Mouse (Mus musculus) hindlimb bud, embryonic 11.5 days (tissue): ENCODE measurements at regions not wholly inside any gene's neighbourhood (a gene's known extent, or its start where the extent isn't known, plus 50 kb on each side); places are given as distances from the start of the nearest gene placed in this dataset.

ENCODE experiments used
- DNase-seq: peaks from one replicate; pipeline ENCODE4 v3.0.0-alpha.2; 2012; ENCODE audit warnings: low read depth, low spot score; ENCODE audit errors: extremely low spot score

DNA sequence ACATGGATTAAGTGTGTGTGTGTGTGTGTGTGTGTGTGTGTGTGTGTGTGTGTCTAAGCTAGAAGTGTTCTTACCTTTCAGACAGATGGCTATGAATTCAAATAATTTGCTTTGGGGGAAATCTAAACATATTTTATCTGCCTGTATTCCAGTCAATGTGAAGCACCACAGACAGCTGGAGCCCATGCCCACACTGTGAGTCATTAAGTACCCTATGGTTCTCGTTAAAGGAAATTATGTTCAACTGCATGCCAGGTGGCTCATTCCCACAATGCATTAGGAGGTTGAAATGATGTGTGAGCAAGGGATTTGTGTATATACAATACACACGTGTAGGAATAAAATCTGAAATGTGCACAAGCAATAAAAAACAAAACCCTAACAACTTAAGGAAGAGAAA, 473.5 kb downstream of the Fat4 start:
- DNase-seq, result peak; percentile 42

DNA sequence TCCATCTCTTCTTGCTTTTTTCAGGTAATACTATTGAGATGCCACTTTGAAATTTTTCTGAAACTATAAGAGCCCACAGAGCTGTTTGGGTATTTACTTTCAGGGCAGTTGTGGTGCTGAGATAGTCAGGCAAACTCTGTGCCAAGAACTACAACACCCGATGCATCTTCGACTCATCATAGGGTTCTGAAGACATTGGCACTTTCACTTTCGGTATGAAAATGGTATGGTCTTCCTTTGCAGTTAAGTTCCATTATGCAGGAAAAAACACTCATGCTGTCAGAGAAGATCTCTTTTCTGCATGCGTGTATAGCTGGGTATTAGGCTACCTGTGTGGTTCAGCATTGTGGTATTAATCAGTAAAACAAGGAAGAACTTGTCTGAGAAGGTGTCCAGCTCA, 484.2 kb downstream of the Fat4 start:
- no peak for DNase-seq

DNA sequence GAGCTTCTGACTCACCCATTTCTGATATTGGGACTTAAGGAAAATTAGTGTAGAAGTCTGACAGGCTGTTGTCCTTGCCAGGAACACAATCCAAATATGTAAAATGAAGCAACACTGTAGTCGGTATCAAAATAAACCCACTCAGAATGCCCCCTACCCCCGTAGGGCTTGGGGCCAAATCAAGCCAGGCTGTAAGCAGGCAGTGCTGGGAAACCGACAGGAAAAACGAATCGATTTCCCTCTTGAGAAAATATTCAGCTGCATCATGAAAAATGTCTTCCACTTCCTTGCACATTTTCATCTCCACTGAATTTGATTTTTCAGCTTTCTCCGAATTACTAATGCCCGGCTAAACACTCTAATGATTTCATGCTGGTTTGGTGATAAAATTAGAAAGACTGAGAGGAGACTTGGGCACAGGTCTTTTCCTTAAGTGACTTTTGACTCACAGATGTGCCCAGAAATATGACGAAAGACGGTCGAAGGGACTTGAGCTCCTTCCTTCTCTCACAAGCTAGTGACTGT, 485.7 kb downstream of the Fat4 start:
- no peak for DNase-seq

DNA sequence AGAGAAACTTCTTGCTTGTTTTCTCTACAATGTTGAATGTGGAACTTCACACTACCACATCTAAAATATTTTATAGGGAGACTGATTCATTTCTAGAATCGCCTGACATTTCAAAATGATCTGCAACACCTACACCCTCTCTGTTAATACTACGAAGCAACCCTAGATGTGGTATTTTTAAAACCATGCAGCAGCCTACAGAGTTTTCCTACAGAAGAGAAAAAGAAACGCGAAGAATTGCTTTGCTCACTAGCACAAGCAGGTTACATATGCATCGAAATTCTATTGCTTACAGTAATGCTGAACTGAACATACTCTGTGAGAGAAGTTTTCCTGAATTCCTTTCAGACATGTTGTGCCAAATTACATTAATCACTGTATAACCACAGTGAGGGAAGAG, 488.7 kb downstream of the Fat4 start:
- DNase-seq, result no peak

DNA sequence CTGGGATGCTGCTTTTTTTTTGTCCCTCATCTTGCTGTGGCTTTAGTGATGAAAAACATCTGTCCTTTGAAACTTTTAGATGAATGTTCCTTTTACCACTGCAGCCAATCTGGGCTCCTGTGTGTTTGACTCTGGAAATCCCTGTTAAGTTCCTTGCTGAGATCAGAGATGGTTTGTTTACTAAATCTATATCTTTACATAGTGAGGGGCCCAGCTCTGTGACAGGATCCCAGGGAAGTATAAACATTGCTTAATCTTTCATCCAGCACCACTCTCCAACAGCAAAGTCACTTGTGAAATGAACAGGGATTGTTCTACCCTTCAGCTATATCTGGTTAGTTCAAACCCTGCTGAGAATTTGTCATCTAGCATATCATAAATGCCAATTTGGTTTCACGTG, 501.8 kb downstream of the Fat4 start:
- DNase-seq, result no peak

DNA sequence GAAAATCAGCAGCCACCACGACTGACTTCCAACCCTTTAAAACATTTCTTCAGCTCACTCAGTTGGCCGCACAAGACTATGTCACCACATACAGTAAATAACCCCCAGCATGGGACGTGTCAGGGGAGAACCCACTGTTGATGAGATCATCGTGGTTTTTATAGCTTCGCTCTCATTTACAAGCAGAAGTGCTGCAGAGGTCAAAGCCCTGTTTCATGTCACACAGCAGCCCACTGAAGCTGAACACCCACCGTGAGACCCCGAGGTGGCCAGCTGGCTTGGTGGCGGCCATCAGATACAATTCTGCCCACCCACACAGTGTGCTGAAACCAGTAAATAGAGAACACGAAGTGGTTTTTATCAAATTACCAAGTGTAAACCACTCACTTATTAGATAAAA, 503.7 kb downstream of the Fat4 start:
- no peak for DNase-seq

DNA sequence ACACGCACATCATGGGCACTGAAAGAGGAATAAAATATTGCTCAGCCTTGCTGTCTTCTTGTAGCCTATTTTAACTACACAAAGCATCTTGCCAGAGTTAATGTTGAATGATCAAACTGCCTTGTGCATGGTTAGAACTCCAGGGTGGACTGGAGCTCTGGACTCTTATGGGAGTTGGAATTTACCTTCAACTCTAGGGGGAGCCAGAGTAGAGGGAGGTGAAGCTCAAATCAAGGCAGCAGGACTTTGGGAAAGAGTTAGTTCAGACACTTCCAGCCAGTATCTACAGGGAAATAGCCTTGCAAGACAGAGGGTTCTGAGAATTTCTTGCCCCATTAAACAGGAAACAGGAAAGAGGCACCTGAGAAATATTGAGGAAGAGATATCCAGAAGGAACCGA, 505.3 kb downstream of the Fat4 start:
- no peak for DNase-seq

DNA sequence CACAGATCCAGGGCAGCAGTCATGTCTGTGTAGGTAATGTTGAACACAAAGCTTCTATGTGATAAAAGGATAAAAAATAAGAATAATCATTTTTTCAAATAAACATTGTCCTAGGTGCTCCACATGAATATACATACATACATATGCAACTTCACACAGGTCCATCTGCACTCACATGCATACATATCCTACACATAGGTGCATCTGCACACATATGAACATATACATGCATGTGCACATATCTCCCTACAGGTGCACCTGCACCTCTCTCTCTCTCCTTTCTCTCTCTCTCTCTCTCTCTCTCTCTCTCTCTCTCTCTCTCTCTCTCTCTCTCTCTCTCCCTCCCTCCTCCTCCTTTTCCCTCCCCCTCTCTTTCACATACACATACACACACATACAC, 509.9 kb downstream of the Fat4 start:
- DNase-seq, result no peak

DNA sequence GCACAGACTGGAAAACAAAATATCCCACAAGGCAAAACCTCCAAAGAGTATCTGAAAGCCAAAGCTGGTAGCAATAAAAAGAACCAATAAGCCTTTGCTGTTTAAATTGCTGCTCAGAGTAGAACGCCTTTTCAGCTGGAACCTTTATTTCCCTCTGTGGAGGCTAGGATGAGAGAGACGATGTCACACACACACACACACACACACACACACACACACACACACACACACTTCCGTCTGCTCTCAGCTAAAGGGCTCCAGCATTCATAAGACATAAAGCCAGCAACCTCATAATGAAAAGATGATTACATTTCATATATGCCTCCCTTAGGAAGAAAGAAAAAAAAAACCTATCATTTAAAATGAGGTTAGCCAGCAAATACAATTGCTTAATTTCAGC, 510.5 kb downstream of the Fat4 start:
- DNase-seq, result no peak

DNA sequence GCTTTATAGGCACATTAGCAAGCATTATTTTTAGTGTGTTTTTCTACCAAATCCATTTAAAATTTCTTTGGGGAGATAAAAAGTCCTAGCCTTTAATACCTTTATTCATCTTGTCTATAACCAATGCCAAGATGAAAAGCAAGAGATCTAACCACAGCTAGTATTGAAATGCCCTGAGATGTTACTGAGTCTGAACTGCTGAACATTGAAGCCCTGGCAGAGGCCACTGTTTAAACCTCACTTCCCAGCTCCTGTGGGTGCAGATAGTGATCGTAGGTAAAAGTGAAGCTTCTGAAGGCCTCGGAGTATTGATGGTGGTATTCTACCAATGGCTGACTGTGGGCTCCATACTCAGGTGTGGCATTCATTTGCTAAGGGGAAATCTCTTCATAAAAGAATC, 510.9 kb downstream of the Fat4 start:
- no peak for DNase-seq

DNA sequence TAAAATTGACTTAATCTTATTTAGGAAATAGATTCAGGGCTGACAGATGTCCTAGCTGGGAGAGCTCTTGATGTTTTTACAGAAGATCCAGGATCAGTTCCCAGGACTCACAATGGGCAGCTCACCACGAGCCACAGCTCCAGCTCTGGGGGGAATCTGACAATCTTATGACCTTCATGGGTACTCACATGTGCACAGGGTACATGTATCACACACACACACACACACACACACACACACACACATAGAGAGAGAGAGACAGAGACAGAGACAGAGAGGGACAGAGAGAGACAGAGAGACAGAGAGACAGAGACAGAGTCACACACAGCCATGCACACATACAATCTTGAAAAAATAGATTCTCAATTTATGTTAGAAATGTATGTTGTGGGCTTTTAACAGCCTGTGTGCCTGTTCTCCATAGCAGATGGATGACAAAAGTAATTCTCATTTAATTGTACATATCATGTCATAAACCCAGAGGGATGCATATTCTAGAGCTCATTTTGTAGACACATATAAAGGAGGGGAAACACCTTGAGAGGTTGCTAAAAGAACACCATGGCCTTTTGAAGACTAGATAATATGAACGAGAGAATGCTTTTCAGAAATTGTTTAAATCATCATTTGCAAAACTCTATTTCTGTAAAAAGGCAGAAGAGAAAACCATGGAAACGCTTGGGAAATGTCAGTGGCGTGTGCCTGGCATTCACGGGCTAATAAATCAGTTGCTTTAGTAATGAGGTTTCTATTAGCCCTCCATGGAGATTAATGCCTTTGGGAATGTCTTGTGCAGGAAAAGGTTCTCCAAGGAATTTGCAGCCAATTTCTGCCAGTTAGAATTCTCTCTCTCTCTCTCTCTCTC, 538.3 kb downstream of the Fat4 start:
- DNase-seq, result peak; percentile 30

DNA sequence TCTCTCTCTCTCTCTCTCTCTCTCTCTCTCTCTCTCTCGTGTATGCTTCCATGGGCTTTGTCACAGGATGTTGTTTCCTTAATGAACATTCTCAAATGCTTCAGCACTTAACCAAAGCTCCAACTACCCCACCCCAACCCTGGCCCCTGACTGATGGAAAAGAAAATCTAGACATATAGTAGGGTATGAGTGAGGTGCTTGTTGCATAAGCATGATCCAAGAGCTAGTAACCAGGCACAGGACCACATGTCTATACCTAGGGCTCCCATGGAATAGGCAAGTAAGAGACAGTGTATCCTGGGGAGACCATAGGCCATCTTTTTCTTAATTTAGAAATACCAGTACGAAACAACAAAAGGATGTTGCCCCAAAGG, 538.9 kb downstream of the Fat4 start:
- DNase-seq, result no peak

DNA sequence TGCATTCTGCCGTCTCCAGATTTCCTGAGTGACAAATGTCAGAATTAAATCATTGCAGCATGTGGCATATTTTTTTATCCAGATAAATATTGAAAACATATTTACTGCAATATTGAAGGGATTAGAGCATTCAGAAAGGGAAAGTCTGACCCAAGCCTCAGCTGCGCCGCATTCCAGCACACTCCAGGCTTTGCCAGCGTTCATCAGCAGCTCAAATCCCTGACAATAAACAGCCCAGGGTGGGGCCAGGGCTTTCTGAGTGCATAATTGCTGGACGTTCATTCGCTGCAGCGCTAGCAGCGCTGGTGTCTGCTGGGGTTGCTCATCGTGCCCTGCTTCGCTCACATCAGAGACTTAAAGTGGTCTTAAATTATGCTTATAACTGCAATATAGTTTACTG, 556.6 kb downstream of the Fat4 start:
- DNase-seq, result peak; percentile 20

DNA sequence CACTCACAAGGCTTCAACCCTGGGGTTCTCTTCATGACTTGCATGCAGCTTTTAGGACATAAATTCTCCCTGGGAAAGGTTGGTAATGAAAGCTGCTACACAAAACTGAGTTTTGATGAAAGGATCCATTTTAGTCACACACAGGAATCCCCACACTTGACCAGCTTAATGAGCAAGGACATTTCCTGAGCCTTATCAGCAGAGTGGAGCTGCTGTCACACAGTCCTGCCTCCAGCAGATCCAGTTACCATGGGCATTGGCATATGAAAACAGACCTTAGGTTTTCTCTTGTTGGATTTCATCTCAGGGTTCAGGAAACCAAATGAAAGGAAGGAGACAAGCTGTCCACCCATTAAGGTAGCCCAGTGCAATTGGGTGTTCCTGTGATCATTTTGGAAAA, 568.9 kb downstream of the Fat4 start:
- DNase-seq, result no peak

DNA sequence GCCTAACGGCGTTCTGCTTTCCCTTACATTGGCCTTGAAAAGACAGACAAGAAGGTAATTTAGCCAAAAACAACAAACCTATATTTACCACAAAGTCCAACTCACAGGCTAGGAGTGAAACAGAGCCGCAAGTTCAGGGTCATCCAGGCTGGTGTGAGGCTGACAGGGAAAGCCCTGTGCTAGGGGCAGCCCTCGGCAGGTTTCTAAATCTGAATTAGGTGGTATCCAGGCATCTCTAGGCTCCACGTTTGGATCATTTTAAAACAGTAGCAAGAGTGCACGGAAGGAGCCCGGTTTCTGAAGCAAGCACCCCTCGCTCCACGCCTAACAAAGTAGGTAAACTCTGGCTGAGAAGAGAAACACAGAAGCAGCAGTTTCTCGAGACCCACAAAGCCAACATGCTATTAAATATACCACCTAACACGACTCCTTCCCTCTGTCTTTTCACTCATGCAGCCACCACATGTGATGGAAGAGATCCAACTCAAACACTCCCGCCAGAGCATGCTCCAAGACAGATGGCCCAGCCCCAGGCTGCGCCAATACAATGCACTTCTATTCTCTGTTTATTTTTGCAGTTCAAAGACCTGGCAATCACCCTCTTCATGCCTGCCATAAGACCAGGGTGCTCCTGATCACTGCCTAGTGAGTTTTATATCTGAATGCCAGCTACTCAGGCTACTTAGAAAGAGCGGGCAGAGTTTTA, 573.6 kb downstream of the Fat4 start:
- DNase-seq, result no peak

DNA sequence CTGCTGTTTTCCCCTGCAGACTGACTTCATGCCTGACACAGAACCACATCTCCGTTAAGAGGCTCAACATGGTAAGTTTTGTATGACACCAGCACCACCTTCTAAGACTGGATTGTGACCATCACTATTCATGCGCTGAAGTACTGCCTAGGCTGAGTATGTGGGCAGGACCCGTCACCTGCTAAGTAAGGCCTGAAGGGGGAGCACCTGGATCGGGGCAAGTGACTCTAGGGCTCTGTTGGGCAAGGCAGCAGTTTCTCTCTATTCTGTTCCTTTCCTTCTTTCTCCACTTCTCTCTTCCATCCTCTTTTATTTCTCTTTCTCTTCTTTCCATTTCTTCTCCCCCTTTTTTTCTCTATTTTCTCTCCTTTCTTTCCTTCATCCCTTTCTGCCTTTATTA, 574.8 kb downstream of the Fat4 start:
- DNase-seq, result no peak

DNA sequence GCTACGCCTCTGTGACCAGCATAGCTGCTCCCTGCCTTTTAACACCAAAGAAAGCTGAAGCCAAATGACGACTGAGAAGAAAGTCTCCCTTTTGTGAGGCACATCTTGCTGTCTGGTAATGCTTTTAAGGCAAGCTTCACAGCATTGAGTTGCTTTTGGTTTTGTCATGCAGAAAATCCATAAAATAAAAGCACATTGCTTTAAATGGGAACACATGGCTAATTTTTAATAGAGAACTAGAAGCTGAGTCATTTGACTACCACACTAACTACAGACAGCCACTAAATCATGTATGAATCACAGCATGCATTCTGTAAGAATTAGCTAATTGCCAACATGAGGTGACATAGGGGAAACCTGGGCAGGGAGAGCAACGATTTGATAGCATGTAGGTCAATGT, 579.1 kb downstream of the Fat4 start:
- no peak for DNase-seq

DNA sequence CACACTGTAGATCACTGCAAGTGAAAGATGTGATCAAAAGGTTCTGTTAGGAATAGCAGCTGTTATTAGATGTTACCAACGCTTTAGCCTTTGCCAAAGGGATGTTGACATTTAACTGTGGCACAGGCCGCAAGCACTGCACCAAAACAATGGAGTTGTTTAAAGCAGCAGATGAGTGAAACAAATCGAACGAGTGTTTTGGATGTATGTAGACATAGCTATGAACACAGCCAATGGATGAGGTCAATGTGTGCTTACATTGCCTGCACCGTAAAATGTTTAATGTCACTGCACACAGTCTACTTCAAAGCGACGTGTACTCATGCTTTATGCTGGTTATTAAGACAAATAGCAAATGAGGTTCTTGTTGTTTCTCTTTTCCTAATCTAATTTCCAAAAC, 602.7 kb downstream of the Fat4 start:
- DNase-seq, result no peak

DNA sequence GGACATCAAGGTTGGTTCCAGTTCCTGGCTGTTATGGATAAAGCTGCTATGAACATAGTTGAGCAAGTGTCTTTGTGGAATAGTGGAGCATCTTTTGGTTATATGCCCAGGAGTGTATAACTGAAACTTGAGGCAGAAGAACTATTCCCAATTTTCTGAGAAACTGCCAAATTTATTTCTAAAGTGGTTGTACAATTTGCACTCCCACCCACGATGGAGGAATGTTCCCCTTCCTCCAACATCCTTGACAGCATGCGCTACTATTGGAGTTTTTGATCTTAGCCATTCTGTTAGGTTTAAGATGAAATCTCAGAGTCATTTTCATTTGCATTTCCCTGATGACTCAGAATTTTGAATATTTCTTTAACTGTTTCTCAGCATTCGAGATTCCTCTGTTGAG, 607.6 kb downstream of the Fat4 start:
- DNase-seq, result no peak

DNA sequence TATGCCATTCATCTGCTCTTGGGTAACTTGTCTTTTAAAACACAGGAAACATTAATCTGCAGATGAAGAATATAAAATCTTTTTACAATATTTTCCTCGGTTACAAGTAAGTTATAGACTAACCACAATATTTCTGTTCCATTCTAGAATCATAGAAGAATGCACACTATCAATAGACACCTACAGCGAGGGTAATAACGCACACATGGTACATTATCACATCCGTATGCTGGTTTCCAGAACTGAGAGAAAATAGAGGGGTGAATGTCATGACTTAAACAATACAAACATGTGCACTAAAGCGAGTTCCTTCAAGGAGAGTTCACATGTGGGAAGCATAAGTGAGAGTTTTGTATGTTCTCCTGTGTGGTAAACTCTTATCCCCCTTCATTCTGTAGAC, 641.3 kb downstream of the Fat4 start:
- DNase-seq, result no peak

DNA sequence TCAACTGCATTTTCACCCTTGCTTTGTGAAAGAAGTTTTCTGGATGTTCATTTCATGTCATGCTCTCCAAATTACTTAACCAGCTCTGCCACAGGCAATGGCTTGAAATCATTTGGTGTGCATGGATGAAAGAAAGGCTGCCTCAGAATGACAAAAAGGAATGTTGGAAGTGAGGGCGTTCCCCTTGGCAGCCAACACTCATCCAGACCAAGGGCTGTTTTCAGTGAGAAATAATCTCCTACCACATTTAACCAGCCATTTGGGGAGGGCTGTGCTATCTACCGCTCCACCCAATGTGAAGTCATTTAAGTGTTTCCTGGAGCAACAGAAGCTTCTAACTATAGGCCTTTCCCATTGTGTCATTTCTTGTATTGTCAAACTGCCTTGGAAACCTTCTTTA, 650.8 kb downstream of the Fat4 start:
- no peak for DNase-seq

DNA sequence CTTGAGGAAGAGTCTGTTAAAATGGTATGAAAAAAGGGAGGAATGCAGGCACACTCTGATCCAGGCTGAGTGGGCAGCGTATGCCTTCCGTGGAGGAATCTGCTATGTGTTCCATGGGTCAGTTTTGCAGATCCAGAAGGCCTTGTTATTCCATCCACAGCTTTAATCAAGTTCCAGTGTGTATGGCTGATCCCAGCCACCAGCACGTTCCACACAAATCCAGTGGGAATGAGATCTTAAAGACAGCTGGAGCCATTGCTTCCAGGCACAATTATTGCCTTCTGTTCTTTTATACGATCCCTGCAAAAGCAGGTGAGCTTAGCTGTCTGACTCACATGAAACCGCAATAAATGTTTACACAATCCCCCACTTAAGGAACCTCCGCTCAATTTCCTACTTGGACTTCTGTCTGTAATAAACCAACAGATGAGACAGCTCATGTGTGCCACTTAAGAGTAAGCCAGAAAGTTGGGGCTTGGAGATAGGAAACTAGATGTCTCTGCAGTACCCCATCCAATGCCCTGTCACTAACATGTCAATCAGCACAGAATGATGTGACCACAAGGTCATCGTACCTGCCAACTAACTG, 653.9 kb downstream of the Fat4 start:
- DNase-seq, result no peak
